Mouse (Mus musculus): ENCODE measurements around the gene Ngly1. TPM values are rescaled to one million over a fixed set of nuclear protein-coding genes. Genes with fewer than 3 reads are reported as not detected.

Ngly1 gene
- polyA plus RNA-seq, 1 experiment, result not detected

DNA sequence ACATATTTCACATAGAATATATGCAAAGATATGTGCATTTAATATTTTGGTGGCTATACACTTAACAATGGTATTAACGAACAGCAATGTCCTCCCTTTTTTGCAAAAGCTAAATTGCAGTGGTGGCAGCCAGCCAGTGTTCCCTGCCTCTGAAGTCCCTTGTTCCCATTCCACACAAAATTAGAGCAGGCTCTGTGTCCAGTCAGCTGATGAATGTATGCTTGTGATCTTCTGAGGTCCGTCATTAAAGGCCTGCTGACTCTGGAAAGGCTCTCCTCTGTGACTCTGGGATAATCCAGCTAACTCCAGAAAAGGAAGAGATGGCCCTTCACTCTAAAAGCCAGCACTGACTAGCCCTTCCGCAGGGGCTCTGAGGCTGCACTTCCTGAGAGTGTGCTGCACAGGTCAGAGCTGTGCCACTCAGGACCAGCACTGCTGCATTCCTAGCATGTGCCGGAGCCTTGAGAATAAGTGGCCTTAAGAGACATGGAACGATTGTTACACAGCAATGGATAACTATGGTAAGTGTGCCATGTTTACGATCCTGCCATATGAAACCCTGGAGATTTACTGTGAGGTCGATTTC is 64.9 kb downstream of the Ngly1 start:
- no peak overlapping the region for H3K4me3 ChIP-seq (ENCODE audit: insufficient read depth, low read depth, low read length)
- H3K27ac ChIP-seq (ENCODE audit: insufficient read depth, low read depth, low read length), result no peak overlapping the region
- TF ChIP-seq CTCF (IDR thresholded peaks at IDR 0.05; ENCODE audit: insufficient read depth, low read depth, low read length) (no peak), POLR2A (IDR thresholded peaks at IDR 0.05; ENCODE audit: insufficient read depth, low read depth, low read length) (no peak)
- WGBS, result 63% methylated on average over 7 of the region's 7 CpGs
- no peaks in the 10 kb centered on the region for H3K4me1 ChIP-seq (ENCODE audit: control insufficient read depth, insufficient read depth, low read length)

DNA sequence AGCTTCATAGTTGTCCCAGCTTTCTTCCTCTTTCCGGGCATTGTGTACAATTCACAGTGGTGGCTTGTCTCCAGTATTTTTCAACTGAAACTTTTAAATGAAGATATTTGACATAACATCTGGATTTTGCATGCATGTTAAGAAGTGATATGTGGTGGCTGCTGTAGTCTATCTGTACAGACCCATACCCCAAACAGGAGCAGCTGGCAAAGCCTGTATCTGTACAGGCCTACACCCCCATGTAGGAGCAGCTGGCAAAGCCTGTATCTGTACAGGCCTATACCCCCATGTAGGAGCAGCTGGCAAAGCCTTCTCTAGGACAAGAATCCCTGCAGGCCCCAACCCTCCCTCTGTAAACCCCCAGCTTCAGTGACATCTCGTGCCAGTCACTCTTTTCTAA is 65.8 kb downstream of the Ngly1 start:
- Histone ChIP-seq H3K4me1 (ENCODE audit: control insufficient read depth, insufficient read depth, low read length) (no peaks in the 10 kb centered on the region), H3K4me3 (ENCODE audit: insufficient read depth, low read depth, low read length) (no peak overlapping the region), H3K27ac (ENCODE audit: insufficient read depth, low read depth, low read length) (no peak overlapping the region)
- TF ChIP-seq CTCF (IDR thresholded peaks at IDR 0.05; ENCODE audit: insufficient read depth, low read depth, low read length) (no peak), POLR2A (IDR thresholded peaks at IDR 0.05; ENCODE audit: insufficient read depth, low read depth, low read length) (no peak)
- 83% methylated on average over 2 of the region's 2 CpGs for WGBS

DNA sequence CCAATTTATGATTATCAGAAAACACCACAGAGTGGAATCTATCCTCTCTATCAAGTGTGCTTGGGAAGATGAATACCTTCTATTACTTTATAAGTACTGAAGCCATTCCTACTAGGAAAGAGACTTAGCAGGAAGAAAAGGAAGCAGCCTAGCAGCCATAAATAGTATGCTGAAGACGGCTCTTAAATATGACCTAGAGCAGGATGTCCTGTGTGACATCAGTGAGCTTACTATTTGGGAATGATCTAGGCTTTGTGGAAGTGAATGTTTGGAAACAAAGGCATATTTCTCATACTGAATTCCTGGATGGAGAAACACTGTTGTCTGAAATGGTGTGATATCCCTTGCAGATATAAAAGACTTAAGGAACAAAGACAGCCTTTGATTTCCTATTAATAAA is 67.6 kb downstream of the Ngly1 start:
- no peak overlapping the region for H3K4me3 ChIP-seq (ENCODE audit: insufficient read depth, low read depth, low read length)
- no peak overlapping the region for H3K27ac ChIP-seq (ENCODE audit: insufficient read depth, low read depth, low read length)
- 33% methylated on average over 1 of the region's 1 CpGs for WGBS
- no peak for TF ChIP-seq POLR2A (IDR thresholded peaks at IDR 0.05; ENCODE audit: insufficient read depth, low read depth, low read length)
- TF ChIP-seq CTCF (IDR thresholded peaks at IDR 0.05; ENCODE audit: insufficient read depth, low read depth, low read length), result no peak
- H3K4me1 ChIP-seq (ENCODE audit: control insufficient read depth, insufficient read depth, low read length), result no peaks in the 10 kb centered on the region

DNA sequence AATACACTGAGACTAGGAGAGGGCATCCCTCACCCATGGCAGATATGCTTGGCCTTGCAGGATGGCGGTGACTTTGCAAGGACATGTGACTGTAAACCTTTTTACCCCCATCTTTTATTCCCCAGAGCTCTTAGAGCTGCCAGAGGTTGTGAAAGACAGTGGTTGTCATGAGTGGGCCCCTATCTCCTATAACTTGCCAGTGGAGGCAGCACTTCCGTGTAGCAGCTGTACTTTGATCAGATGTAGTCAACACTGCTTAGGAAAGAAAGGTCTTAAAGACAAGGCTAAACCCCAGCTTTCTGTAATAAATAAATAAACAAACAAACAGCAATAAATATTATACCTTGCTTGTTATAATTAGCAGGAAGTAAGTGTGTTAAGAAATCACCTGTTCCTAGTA is 70.7 kb downstream of the Ngly1 start:
- no peak overlapping the region for H3K4me3 ChIP-seq (ENCODE audit: insufficient read depth, low read depth, low read length)
- TF ChIP-seq POLR2A (IDR thresholded peaks at IDR 0.05; ENCODE audit: insufficient read depth, low read depth, low read length), result no peak
- no peak for TF ChIP-seq CTCF (IDR thresholded peaks at IDR 0.05; ENCODE audit: insufficient read depth, low read depth, low read length)
- H3K27ac ChIP-seq (ENCODE audit: insufficient read depth, low read depth, low read length), result no peak overlapping the region
- H3K4me1 ChIP-seq (ENCODE audit: control insufficient read depth, insufficient read depth, low read length), result no peaks in the 10 kb centered on the region
- WGBS, result 91% methylated on average over 2 of the region's 2 CpGs

DNA sequence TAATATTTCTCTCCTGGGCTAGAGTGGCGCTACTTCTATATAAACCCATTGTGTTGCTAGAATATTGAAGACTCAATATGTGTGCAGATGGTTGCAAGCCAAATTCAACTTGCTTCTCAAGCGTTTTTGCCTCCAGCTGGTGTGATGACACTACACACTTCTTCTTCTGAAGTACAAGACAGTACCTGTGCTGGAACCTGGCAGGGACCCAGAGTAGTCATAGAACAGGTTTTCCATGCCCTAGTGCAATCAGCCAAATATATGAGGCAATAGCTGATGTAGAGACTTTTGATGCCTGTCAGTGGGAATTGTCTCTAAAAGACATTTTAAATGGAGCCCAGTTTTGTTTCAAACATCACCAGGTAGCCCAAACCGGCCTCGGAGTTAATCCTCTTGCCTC is 75.3 kb downstream of the Ngly1 start:
- Histone ChIP-seq H3K27ac (ENCODE audit: insufficient read depth, low read depth, low read length) (no peak overlapping the region), H3K4me1 (ENCODE audit: control insufficient read depth, insufficient read depth, low read length) (no peaks in the 10 kb centered on the region), H3K4me3 (ENCODE audit: insufficient read depth, low read depth, low read length) (no peak overlapping the region)
- TF ChIP-seq POLR2A (IDR thresholded peaks at IDR 0.05; ENCODE audit: insufficient read depth, low read depth, low read length) (no peak), CTCF (IDR thresholded peaks at IDR 0.05; ENCODE audit: insufficient read depth, low read depth, low read length) (no peak)
- WGBS, result 86% methylated on average over 4 of the region's 4 CpGs

DNA sequence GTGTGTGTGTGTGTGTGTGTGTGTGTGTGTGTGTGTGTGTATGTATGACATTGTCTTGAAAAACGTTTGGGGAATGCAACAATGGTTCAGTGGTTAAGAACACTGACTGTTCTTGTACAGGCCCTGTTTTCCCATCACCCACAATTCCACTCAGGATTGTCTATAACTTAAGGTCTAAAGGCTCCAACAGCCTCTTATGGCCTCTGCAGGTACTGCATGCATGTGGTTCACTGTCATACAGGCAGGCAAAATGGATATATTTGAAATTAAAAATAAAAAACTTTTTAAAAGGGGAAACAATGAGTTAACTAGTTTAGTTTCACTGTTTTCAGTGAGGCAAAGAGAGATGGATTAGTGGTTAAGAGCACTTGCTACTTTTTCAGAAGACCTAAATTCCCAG is 76.1 kb downstream of the Ngly1 start:
- Histone ChIP-seq H3K4me3 (ENCODE audit: insufficient read depth, low read depth, low read length) (no peak overlapping the region), H3K27ac (ENCODE audit: insufficient read depth, low read depth, low read length) (no peak overlapping the region), H3K4me1 (ENCODE audit: control insufficient read depth, insufficient read depth, low read length) (no peaks in the 10 kb centered on the region)
- no peak for TF ChIP-seq CTCF (IDR thresholded peaks at IDR 0.05; ENCODE audit: insufficient read depth, low read depth, low read length)
- no peak for TF ChIP-seq POLR2A (IDR thresholded peaks at IDR 0.05; ENCODE audit: insufficient read depth, low read depth, low read length)
- WGBS, result 50% methylated on average over 1 of the region's 1 CpGs

DNA sequence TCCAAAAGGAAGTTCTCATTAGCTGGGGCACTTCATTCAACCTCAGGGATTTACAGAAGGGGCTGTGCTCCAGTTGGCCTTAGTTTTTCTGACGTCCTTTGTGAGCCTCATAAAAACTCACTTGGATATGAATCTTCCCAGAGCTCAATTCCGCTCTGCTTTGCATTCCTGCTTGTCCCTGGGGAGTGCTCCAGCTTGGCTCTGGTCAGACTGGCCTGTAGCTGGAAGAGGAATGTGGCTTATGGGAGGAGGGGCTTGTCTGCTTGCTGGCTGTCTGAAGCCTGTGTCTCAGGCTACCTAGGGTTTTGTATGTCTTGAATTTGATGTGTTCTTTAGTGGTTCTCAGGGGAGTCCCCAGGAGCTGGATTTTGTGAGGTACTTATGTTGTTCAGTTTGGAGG is 79.5 kb downstream of the Ngly1 start:
- H3K4me3 ChIP-seq (ENCODE audit: insufficient read depth, low read depth, low read length), result no peak overlapping the region
- WGBS, result 38% methylated on average over 2 of the region's 2 CpGs
- no peak overlapping the region for H3K27ac ChIP-seq (ENCODE audit: insufficient read depth, low read depth, low read length)
- TF ChIP-seq POLR2A (IDR thresholded peaks at IDR 0.05; ENCODE audit: insufficient read depth, low read depth, low read length) (no peak), CTCF (IDR thresholded peaks at IDR 0.05; ENCODE audit: insufficient read depth, low read depth, low read length) (no peak)
- H3K4me1 ChIP-seq (ENCODE audit: control insufficient read depth, insufficient read depth, low read length), result no peaks in the 10 kb centered on the region

DNA sequence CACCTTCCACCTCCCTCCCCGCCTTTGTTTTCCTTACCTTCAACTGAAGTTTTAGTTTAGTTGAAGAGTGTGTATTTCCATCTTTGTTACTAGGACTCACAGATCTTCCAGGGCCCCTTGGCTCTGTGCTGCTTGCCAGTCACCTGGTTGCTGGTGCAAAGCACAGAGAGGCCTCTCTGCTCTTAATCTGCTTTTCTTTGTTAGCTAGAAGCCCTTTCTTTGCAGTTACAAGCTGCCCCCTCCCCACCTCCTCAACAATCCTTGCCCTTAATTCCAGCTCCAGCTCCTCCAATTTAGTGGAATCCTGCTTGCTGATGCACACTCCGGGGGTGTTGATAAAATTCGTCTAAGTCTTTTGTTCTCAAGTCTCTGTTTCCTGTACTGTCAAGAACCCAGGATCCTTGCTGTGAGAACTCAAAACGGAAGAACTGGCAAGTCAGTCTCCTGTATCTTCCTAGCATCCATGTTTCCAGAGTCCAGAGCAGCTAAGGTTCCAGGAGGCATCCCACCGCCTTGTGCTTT is 79.9 kb downstream of the Ngly1 start:
- TF ChIP-seq CTCF (IDR thresholded peaks at IDR 0.05; ENCODE audit: insufficient read depth, low read depth, low read length), result no peak
- no peak for TF ChIP-seq POLR2A (IDR thresholded peaks at IDR 0.05; ENCODE audit: insufficient read depth, low read depth, low read length)
- no peaks in the 10 kb centered on the region for H3K4me1 ChIP-seq (ENCODE audit: control insufficient read depth, insufficient read depth, low read length)
- 36% methylated on average over 5 of the region's 5 CpGs for WGBS
- no peak overlapping the region for H3K4me3 ChIP-seq (ENCODE audit: insufficient read depth, low read depth, low read length)
- no peak overlapping the region for H3K27ac ChIP-seq (ENCODE audit: insufficient read depth, low read depth, low read length)

DNA sequence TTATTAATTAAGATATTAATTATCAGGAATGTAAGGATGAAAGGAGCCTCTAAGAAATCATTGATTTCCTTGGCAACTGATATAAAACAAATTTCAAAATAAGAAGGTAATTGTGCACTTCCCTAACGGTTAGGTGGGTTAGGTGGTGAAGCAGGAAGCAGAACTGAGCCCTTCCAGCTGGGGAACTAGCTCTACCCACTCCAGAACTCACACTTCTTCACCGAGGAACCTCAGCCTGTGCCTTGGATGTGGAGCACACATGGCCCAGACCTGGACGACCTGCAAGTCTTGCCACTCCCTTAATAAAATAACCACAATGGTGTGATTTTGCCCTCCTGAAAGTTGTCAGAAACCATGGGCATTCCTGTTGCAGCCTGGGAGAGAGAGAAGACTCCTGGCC is 80.7 kb downstream of the Ngly1 start:
- WGBS, result 82% methylated on average over 3 of the region's 3 CpGs
- no peak for TF ChIP-seq POLR2A (IDR thresholded peaks at IDR 0.05; ENCODE audit: insufficient read depth, low read depth, low read length)
- no peak for TF ChIP-seq CTCF (IDR thresholded peaks at IDR 0.05; ENCODE audit: insufficient read depth, low read depth, low read length)
- Histone ChIP-seq H3K4me1 (ENCODE audit: control insufficient read depth, insufficient read depth, low read length) (no peaks in the 10 kb centered on the region), H3K27ac (ENCODE audit: insufficient read depth, low read depth, low read length) (no peak overlapping the region), H3K4me3 (ENCODE audit: insufficient read depth, low read depth, low read length) (no peak overlapping the region)

All from olfactory bulb, adult 2 months (tissue).